Mouse (Mus musculus) olfactory bulb, adult 2 months (tissue): Measurements from ENCODE around the gene Sp100. TPM values are rescaled to one million over a fixed set of nuclear protein-coding genes. Genes with fewer than 3 reads are reported as not detected.

Experiments
- H3K27ac ChIP-seq: fragments of 200-500 bp; 2 replicates; pipeline ENCODE4 v1.5.1; 2012; ENCODE audit warnings: low read depth, low read length; ENCODE audit not compliant: insufficient read depth
- H3K4me1 ChIP-seq: fragments of 200-500 bp; 2 replicates; pipeline ENCODE4 v1.6.1; 2012; ENCODE audit warnings: low read length; ENCODE audit not compliant: control insufficient read depth, insufficient read depth
- H3K4me3 ChIP-seq: fragments of 200-500 bp; 2 replicates; pipeline ENCODE4 v1.5.1; 2012; ENCODE audit warnings: mild to moderate bottlenecking, low read depth, low read length, moderate library complexity; ENCODE audit not compliant: insufficient read depth
- CTCF ChIP-seq: fragments of 200-500 bp; IDR thresholded peaks from 2 replicates; pipeline ENCODE4 v1.5.1; 2012; ENCODE audit warnings: low read depth, mild to moderate bottlenecking, low read length, moderate library complexity; ENCODE audit not compliant: insufficient read depth
- POLR2A ChIP-seq: fragments of 200-500 bp; IDR thresholded peaks from 2 replicates; pipeline ENCODE4 v1.6.1; 2012; ENCODE audit warnings: mild to moderate bottlenecking, low read depth, low read length, moderate library complexity; ENCODE audit not compliant: insufficient read depth
- WGBS: fragments of 180-500 bp; shearing (Covaris S2); methylation state at CpG from one replicate; pipeline ENCODE4 v1.1.7; 2018; 5-methylcytosine and 5-hydroxymethylcytosine counted together
- polyA plus RNA-seq: library from polyadenylated mRNA; stranded (reverse); fragments of >200 nt; gene quantifications from 2 replicates; pipeline ENCODE4 v1.2.4, GENCODE M21; 2012; ENCODE audit warnings: low replicate concordance; ENCODE audit not compliant: missing spikeins, insufficient read depth, insufficient read length

Sp100 gene
- polyA plus RNA-seq, 1 experiment, result not detected

- H3K4me1 ChIP-seq, result no peaks in the 10 kb centered on the region
- no peak overlapping the region for H3K4me3 ChIP-seq
- WGBS, result 73% methylated on average over 1 of the region's 1 CpGs
- no peak for TF ChIP-seq CTCF
- TF ChIP-seq POLR2A, result no peak
- no peak overlapping the region for H3K27ac ChIP-seq
Measured at GRCm38 (mm10) chr1:85734511-85734910, 84.7 kb downstream of the Sp100 start.

GRCm38 (mm10) chr1:85735463-85736123 is 85.8 kb downstream of the Sp100 start:
- no peak overlapping the region for H3K27ac ChIP-seq
- WGBS, result 72% methylated on average over 13 of the region's 13 CpGs
- H3K4me1 ChIP-seq, result no peaks in the 10 kb centered on the region
- no peak for TF ChIP-seq CTCF
- TF ChIP-seq POLR2A, result no peak
- no peak overlapping the region for H3K4me3 ChIP-seq

- Histone ChIP-seq H3K4me1 (no peaks in the 10 kb centered on the region), H3K27ac (no peak overlapping the region), H3K4me3 (no peak overlapping the region; the same call in 1 of the 2 replicates)
- WGBS, result 37% methylated on average over 18 of the region's 18 CpGs
- TF ChIP-seq POLR2A, result no peak
- TF ChIP-seq CTCF, result no peak
Measured at GRCm38 (mm10) chr1:85736355-85737184, 86.8 kb downstream of the Sp100 start.

- Histone ChIP-seq H3K27ac (no peak overlapping the region), H3K4me3 (no peak overlapping the region), H3K4me1 (peaks cover 3% of the 10 kb centered on the region)
- 93% methylated on average over 4 of the region's 4 CpGs for WGBS
- no peak for TF ChIP-seq POLR2A
- no peak for TF ChIP-seq CTCF
Measured at GRCm38 (mm10) chr1:85739000-85739399, 89.2 kb downstream of the Sp100 start.

GRCm38 (mm10) chr1:85739819-85740218 is 90.0 kb downstream of the Sp100 start:
- no peak for TF ChIP-seq POLR2A
- TF ChIP-seq CTCF, result no peak
- H3K4me1 ChIP-seq, result peaks cover 3% of the 10 kb centered on the region
- H3K4me3 ChIP-seq, result no peak overlapping the region

GRCm38 (mm10) chr1:85740923-85741322 is 91.1 kb downstream of the Sp100 start:
- 89% methylated on average over 6 of the region's 6 CpGs for WGBS
- H3K4me3 ChIP-seq, result no peak overlapping the region
- no peak for TF ChIP-seq POLR2A
- H3K4me1 ChIP-seq, result peaks cover 3% of the 10 kb centered on the region
- no peak overlapping the region for H3K27ac ChIP-seq

More at GRCm38 (mm10) chr1:85739819-85740218, 90.0 kb downstream of the Sp100 start:
- H3K27ac ChIP-seq, result no peak overlapping the region

GRCm38 (mm10) chr1:85742333-85742732 is 92.5 kb downstream of the Sp100 start:
- 52% methylated on average over 5 of the region's 5 CpGs for WGBS
- no peak for TF ChIP-seq POLR2A
- TF ChIP-seq CTCF, result no peak
- Histone ChIP-seq H3K4me3 (no peak overlapping the region), H3K27ac (no peak overlapping the region), H3K4me1 (peaks cover 3% of the 10 kb centered on the region)

- TF ChIP-seq POLR2A (no peak), CTCF (no peak)
- H3K27ac ChIP-seq, result no peak overlapping the region
- H3K4me1 ChIP-seq, result peaks cover 3% of the 10 kb centered on the region
- WGBS, result 23% methylated on average over 2 of the region's 2 CpGs
- no peak overlapping the region for H3K4me3 ChIP-seq
Measured at GRCm38 (mm10) chr1:85742916-85743505, 93.2 kb downstream of the Sp100 start.

GRCm38 (mm10) chr1:85744539-85744938 is 94.8 kb downstream of the Sp100 start:
- Histone ChIP-seq H3K27ac (no peak overlapping the region), H3K4me1 (peaks cover 5% of the 10 kb centered on the region), H3K4me3 (no peak overlapping the region)
- no peak for TF ChIP-seq CTCF
- no peak for TF ChIP-seq POLR2A
- WGBS, result 91% methylated on average over 3 of the region's 3 CpGs
